Mouse (Mus musculus) liver, embryonic 14 days (tissue): ENCODE measurements around the gene Stat5b. TPM values are rescaled to one million over a fixed set of nuclear protein-coding genes. Genes with fewer than 3 reads are reported as not detected.

ENCODE experiments used
- polyA plus RNA-seq: library from polyadenylated mRNA; depleted of rRNA; stranded (reverse); fragments of >200 nt; gene quantifications from 2 replicates; pipeline ENCODE4 v1.2.3, GENCODE M21; 2012; rRNA removed

Stat5b gene
- 11.0 and 13.0 TPM in 2 replicates for polyA plus RNA-seq

GRCm38 (mm10) chr11:100850038-100850777 is at the start of gene Stat5b:
TSS of gene Stat5b (minus strand) at chr11:100850724.

GRCm38 (mm10) chr11:100858935-100859578 is 8.5 kb upstream of the Stat5b start, which contains the start of gene Stat5a:
TSS of gene Stat5a (plus strand) at chr11:100859351.

GRCm38 (mm10) chr11:100770646-100771408 is 79.7 kb downstream of the Stat5b start, which contains the start of gene Ghdc:
TSS of gene Ghdc (minus strand) at chr11:100770957.

GRCm38 (mm10) chr11:100762831-100763230 is 87.7 kb downstream of the Stat5b start, which contains the start of gene Hcrt:
TSS of gene Hcrt (minus strand) at chr11:100762931.

GRCm38 (mm10) chr11:100759611-100760233 is 90.8 kb downstream of the Stat5b start, which contains the start of gene Kcnh4:
TSS of gene Kcnh4 (minus strand) at chr11:100759942.

GRCm38 (mm10) chr11:100738066-100738604 is 112.4 kb downstream of the Stat5b start, which contains the start of gene Rab5c:
TSS of gene Rab5c (minus strand) at chr11:100738215.

Other genes starting within 250 kb of the Stat5b start
- gene Nkiras2, start 231.5 kb downstream of the Stat5b start, polyA plus RNA-seq, result 13.4 and 15.3 TPM in 2 replicates
- gene Dnajc7, start 230.6 kb downstream of the Stat5b start, polyA plus RNA-seq, result 69.6 and 74.3 TPM in 2 replicates
- gene Zfp385c, start 158.3 kb downstream of the Stat5b start, polyA plus RNA-seq, result 0.01 TPM in 1 of 2 replicates, not detected in the other
- 1.7 and 2.4 TPM in 2 replicates for gene Dhx58, start 146.5 kb downstream of the Stat5b start, polyA plus RNA-seq
- 12.3 and 13.4 TPM in 2 replicates for gene Kat2a, start 138.3 kb downstream of the Stat5b start, polyA plus RNA-seq
- gene Hspb9, start 136.9 kb downstream of the Stat5b start, polyA plus RNA-seq, result not detected in 2 replicates
- gene Rab5c, start 112.5 kb downstream of the Stat5b start, polyA plus RNA-seq, result 91.8 and 106 TPM in 2 replicates
- not detected in 2 replicates for gene Kcnh4, start 90.8 kb downstream of the Stat5b start, polyA plus RNA-seq
- not detected in 2 replicates for gene Hcrt, start 87.8 kb downstream of the Stat5b start, polyA plus RNA-seq
- gene Ghdc, start 79.8 kb downstream of the Stat5b start, polyA plus RNA-seq, result 1.9 and 2.3 TPM in 2 replicates
- gene Stat5a, start 8.6 kb upstream of the Stat5b start, polyA plus RNA-seq, result 6.8 and 8.9 TPM in 2 replicates
- gene Stat3, start 88.8 kb upstream of the Stat5b start, polyA plus RNA-seq, result 17.2 and 19.3 TPM in 2 replicates
- gene Cavin1, start 120.2 kb upstream of the Stat5b start, polyA plus RNA-seq, result 7.0 and 7.8 TPM in 2 replicates
- gene Atp6v0a1, start 158.7 kb upstream of the Stat5b start, polyA plus RNA-seq, result 28.4 and 31.1 TPM in 2 replicates
- gene Naglu, start 219.3 kb upstream of the Stat5b start, polyA plus RNA-seq, result 2.9 and 3.4 TPM in 2 replicates
- gene Hsd17b1, start 227.7 kb upstream of the Stat5b start, polyA plus RNA-seq, result 0.16 and 0.29 TPM in 2 replicates
- gene Coasy, start 231.8 kb upstream of the Stat5b start, polyA plus RNA-seq, result 13.9 and 16.1 TPM in 2 replicates
- gene Mlx, start 236.6 kb upstream of the Stat5b start, polyA plus RNA-seq, result 16.2 and 18.2 TPM in 2 replicates
- gene Psmc3ip, start 244.7 kb upstream of the Stat5b start, polyA plus RNA-seq, result 17.9 and 19.9 TPM in 2 replicates